Mouse (Mus musculus): ENCODE measurements around the gene Pdzd4.

DNA sequence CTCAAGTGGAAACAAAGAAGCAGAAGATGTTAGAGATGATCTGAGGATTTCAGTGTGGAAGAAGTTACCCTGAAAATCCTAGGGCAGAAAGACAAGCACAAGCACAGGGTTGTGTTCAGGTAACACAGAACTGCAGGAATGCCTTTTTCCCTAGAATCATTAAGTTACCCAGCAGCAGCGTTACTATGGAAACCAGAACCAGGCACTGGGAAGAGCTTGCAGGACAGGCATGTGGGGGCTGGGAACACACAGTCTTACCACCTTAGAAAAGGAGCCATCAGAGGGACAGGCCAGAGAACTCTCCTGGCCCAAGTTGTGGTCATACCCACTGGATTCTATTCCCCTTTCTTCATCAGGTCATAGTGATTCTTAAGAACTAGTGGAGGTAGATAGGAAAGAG, 19.0 kb downstream of the Pdzd4 start:
- no peak for TF ChIP-seq CTCF (IDR thresholded peaks at IDR 0.05; ENCODE audit: extremely low read depth, insufficient read depth, insufficient read length, insufficient replicate concordance)
- TF ChIP-seq POLR2A (IDR thresholded peaks at IDR 0.05; ENCODE audit: low read depth, low read length), result no peak

All from spleen, adult 2 months (tissue).